Mouse (Mus musculus) central nervous system, embryonic 18 days (tissue): Measurements from ENCODE around the gene Proca1. TPM values are rescaled to one million over a fixed set of nuclear protein-coding genes. Genes with fewer than 3 reads are reported as not detected.

ENCODE experiments used
- polyA plus RNA-seq: library from polyadenylated mRNA; depleted of rRNA; stranded (reverse); fragments of >200 nt; gene quantifications from 2 replicates; pipeline ENCODE4 v1.2.3, GENCODE M21; 2012; rRNA removed

Proca1 gene
- polyA plus RNA-seq = 1.9 and 2.1 TPM in 2 replicates

GRCm38 (mm10) chr11:78193113-78193512 is at the start of gene Proca1:
TSS of gene Proca1 (plus strand) at chr11:78193392.

GRCm38 (mm10) chr11:78164924-78165760 is 28.1 kb upstream of the Proca1 start, which contains the start of gene Traf4:
TSS of gene Traf4 (minus strand) at chr11:78165589.

GRCm38 (mm10) chr11:78176402-78176862 is 16.8 kb upstream of the Proca1 start, which contains the start of the genes Nek8 and Tlcd1:
TSS of gene Nek8 (minus strand) at chr11:78176675.
TSS of gene Tlcd1 (plus strand) at chr11:78176711.

GRCm38 (mm10) chr11:78182961-78183844 is 10.0 kb upstream of the Proca1 start, which contains the start of gene Rpl23a:
TSS of gene Rpl23a (minus strand) at chr11:78183584.

GRCm38 (mm10) chr11:78188331-78189233 is 4.6 kb upstream of the Proca1 start, which contains the start of gene Rab34:
TSS of gene Rab34 (plus strand) at chr11:78188430.

GRCm38 (mm10) chr11:78245627-78246317 is 52.6 kb downstream of the Proca1 start, which contains the start of the genes Sdf2 and Supt6:
TSS of gene Sdf2 (plus strand) at chr11:78245746.
TSS of gene Supt6 (minus strand) at chr11:78245987.

Other genes starting within 250 kb of the Proca1 start
- gene Phf12, start 210.6 kb upstream of the Proca1 start, polyA plus RNA-seq = 48.9 and 50.9 TPM in 2 replicates
- 33.6 and 35.9 TPM in 2 replicates for gene Dhrs13, start 161.1 kb upstream of the Proca1 start, polyA plus RNA-seq
- 123 TPM in 2 replicates for gene Flot2, start 155.5 kb upstream of the Proca1 start, polyA plus RNA-seq
- gene Eral1, start 113.0 kb upstream of the Proca1 start, polyA plus RNA-seq = 29.6 and 30.0 TPM in 2 replicates
- gene Fam222b, start 98.7 kb upstream of the Proca1 start, polyA plus RNA-seq = 13.8 and 15.8 TPM in 2 replicates
- 141 and 143 TPM in 2 replicates for gene Traf4, start 27.8 kb upstream of the Proca1 start, polyA plus RNA-seq
- gene Nek8, start 16.7 kb upstream of the Proca1 start, polyA plus RNA-seq = 9.7 and 10.5 TPM in 2 replicates
- gene Tlcd1, start 16.7 kb upstream of the Proca1 start, polyA plus RNA-seq = 25.7 and 26.5 TPM in 2 replicates
- 2,315 and 2,382 TPM in 2 replicates for gene Rpl23a, start 9.8 kb upstream of the Proca1 start, polyA plus RNA-seq
- 96.9 and 97.7 TPM in 2 replicates for gene Rab34, start 5.0 kb upstream of the Proca1 start, polyA plus RNA-seq
- gene Sdf2, start 52.4 kb downstream of the Proca1 start, polyA plus RNA-seq = 126 and 141 TPM in 2 replicates
- 18.7 and 22.1 TPM in 2 replicates for gene Supt6, start 52.6 kb downstream of the Proca1 start, polyA plus RNA-seq
- 57.1 and 65.9 TPM in 2 replicates for gene 2610507B11Rik, start 68.4 kb downstream of the Proca1 start, polyA plus RNA-seq
- gene BC030499, start 97.4 kb downstream of the Proca1 start, polyA plus RNA-seq = 0.26 and 0.44 TPM in 2 replicates
- 12.0 and 13.5 TPM in 2 replicates for gene Spag5, start 108.1 kb downstream of the Proca1 start, polyA plus RNA-seq
- 166 and 179 TPM in 2 replicates for gene Aldoc, start 129.6 kb downstream of the Proca1 start, polyA plus RNA-seq
- gene Pigs, start 135.0 kb downstream of the Proca1 start, polyA plus RNA-seq = 56.9 and 57.1 TPM in 2 replicates
- gene Unc119, start 150.1 kb downstream of the Proca1 start, polyA plus RNA-seq = 138 and 147 TPM in 2 replicates
- not detected in 2 replicates for gene Foxn1, start 193.2 kb downstream of the Proca1 start, polyA plus RNA-seq
- gene Slc13a2, start 228.8 kb downstream of the Proca1 start, polyA plus RNA-seq = not detected in 2 replicates